Mouse (Mus musculus) C2C12 (cell line): ENCODE measurements around the gene Abca14. TPM values are rescaled to one million over a fixed set of nuclear protein-coding genes. Genes with fewer than 3 reads are reported as not detected.

ENCODE experiments used
- H3K27me3 ChIP-seq: one replicate; pipeline ENCODE4 v1.6.1; 2011; ENCODE audit not compliant: control insufficient read depth, insufficient read depth, insufficient read length
- H3K36me3 ChIP-seq: one replicate; pipeline ENCODE4 v1.6.1; 2011; ENCODE audit not compliant: control insufficient read depth, insufficient read depth
- H3K4me3 ChIP-seq: one replicate; pipeline ENCODE4 v1.5.1; 2011; ENCODE audit warnings: mild to moderate bottlenecking, control low read depth; ENCODE audit not compliant: poor library complexity, insufficient read depth, severe bottlenecking
- H3K79me2 ChIP-seq: one replicate; pipeline ENCODE4 v1.6.1; 2011; ENCODE audit not compliant: control insufficient read depth, insufficient read depth
- H3K79me3 ChIP-seq: one replicate; pipeline ENCODE4 v1.6.1; 2011; ENCODE audit warnings: low read depth, control low read depth
- H3ac ChIP-seq: one replicate; pipeline ENCODE3; 2011; ENCODE audit warnings: low read depth; ENCODE audit not compliant: control insufficient read depth, insufficient read length
- CEBPB ChIP-seq: IDR thresholded peaks from one replicate; pipeline ENCODE4 v1.6.1; 2011; ENCODE audit warnings: low read depth, mild to moderate bottlenecking, control low read depth, moderate library complexity
- CTCF ChIP-seq: IDR thresholded peaks from one replicate; pipeline ENCODE4 v1.5.1; 2011; ENCODE audit not compliant: control insufficient read depth, insufficient read depth, insufficient read length
- FOSL1 ChIP-seq: IDR thresholded peaks from one replicate; pipeline ENCODE4 v1.8.0; 2011; ENCODE audit warnings: mild to moderate bottlenecking, low read length; ENCODE audit not compliant: poor library complexity, insufficient read depth, severe bottlenecking
- MAX ChIP-seq: IDR thresholded peaks from one replicate; pipeline ENCODE4 v1.6.1; 2011; ENCODE audit warnings: mild to moderate bottlenecking, control low read depth
- MYOD1 ChIP-seq: IDR thresholded peaks from one replicate; pipeline ENCODE4 v1.6.1; 2011; ENCODE audit warnings: low read depth; ENCODE audit not compliant: control insufficient read depth, insufficient read length
- MYOG ChIP-seq: IDR thresholded peaks from one replicate; pipeline ENCODE4 v1.6.1; 2011; ENCODE audit not compliant: control insufficient read depth, insufficient read length; ENCODE audit errors: extremely low read depth
- USF1 ChIP-seq: IDR thresholded peaks from one replicate; pipeline ENCODE4 v1.6.1; 2011; ENCODE audit warnings: low read depth, mild to moderate bottlenecking, control low read depth, moderate library complexity
- polyA plus RNA-seq: library from polyadenylated mRNA; unstranded; fragments of >200 nt; fragmentation: generic; extraction: Trizol; gene quantifications from one replicate; pipeline ENCODE4 v1.2.1, GENCODE M21; 2012; ENCODE audit warnings: missing spikeins

Abca14 gene
- polyA plus RNA-seq, 1 experiment: not detected

GRCm38 (mm10) chr7:120228541-120228940, 24.8 kb downstream of the Abca14 start:
- no peak for TF ChIP-seq MYOG
- TF ChIP-seq MYOD1: no peak
- TF ChIP-seq CEBPB: no peak
- no peak for TF ChIP-seq FOSL1
- TF ChIP-seq CTCF: no peak
- TF ChIP-seq MAX: no peak
- TF ChIP-seq USF1: no peak
- H3K79me3 ChIP-seq: no peaks in the 10 kb centered on the region
- H3ac ChIP-seq: no peak overlapping the region
- no peak overlapping the region for H3K4me3 ChIP-seq
- no peaks in the 10 kb centered on the region for H3K27me3 ChIP-seq
- H3K79me2 ChIP-seq: no peaks in the 10 kb centered on the region
- no peaks in the 10 kb centered on the region for H3K36me3 ChIP-seq

GRCm38 (mm10) chr7:120241092-120241491, 37.3 kb downstream of the Abca14 start:
- TF ChIP-seq MAX (no peak), CEBPB (no peak), CTCF (no peak), MYOG (no peak), MYOD1 (no peak), USF1 (no peak)
- H3K79me3 ChIP-seq: no peaks in the 10 kb centered on the region
- H3ac ChIP-seq: no peak overlapping the region
- H3K36me3 ChIP-seq: no peaks in the 10 kb centered on the region
- H3K79me2 ChIP-seq: no peaks in the 10 kb centered on the region
- H3K27me3 ChIP-seq: no peaks in the 10 kb centered on the region
- no peak overlapping the region for H3K4me3 ChIP-seq

GRCm38 (mm10) chr7:120271135-120271991, 67.6 kb downstream of the Abca14 start:
- TF ChIP-seq MYOD1: no peak
- no peak for TF ChIP-seq MYOG
- no peak for TF ChIP-seq USF1
- no peak for TF ChIP-seq CTCF
- no peak for TF ChIP-seq CEBPB
- no peak for TF ChIP-seq FOSL1
- TF ChIP-seq MAX: no peak
- no peaks in the 10 kb centered on the region for H3K36me3 ChIP-seq
- no peak overlapping the region for H3ac ChIP-seq
- no peak overlapping the region for H3K4me3 ChIP-seq
- no peaks in the 10 kb centered on the region for H3K27me3 ChIP-seq
- H3K79me2 ChIP-seq: no peaks in the 10 kb centered on the region
- no peaks in the 10 kb centered on the region for H3K79me3 ChIP-seq

- TF ChIP-seq CEBPB (no peak), MYOG (no peak), MAX (no peak), CTCF (no peak), FOSL1 (no peak), MYOD1 (no peak), USF1 (no peak)
- Histone ChIP-seq H3K36me3 (no peaks in the 10 kb centered on the region), H3K79me2 (no peaks in the 10 kb centered on the region), H3K4me3 (no peak overlapping the region), H3K27me3 (no peaks in the 10 kb centered on the region), H3K79me3 (no peaks in the 10 kb centered on the region), H3ac (no peak overlapping the region)
Observed at GRCm38 (mm10) chr7:120272110-120272509, 68.3 kb downstream of the Abca14 start.

GRCm38 (mm10) chr7:120285286-120285685, 81.5 kb downstream of the Abca14 start:
- H3K27me3 ChIP-seq: no peaks in the 10 kb centered on the region
- H3K79me2 ChIP-seq: no peaks in the 10 kb centered on the region
- no peak overlapping the region for H3ac ChIP-seq
- no peaks in the 10 kb centered on the region for H3K36me3 ChIP-seq
- H3K4me3 ChIP-seq: no peak overlapping the region
- TF ChIP-seq MAX (no peak), FOSL1 (no peak), CEBPB (no peak), CTCF (no peak), USF1 (no peak), MYOG (no peak), MYOD1 (no peak)
- H3K79me3 ChIP-seq: no peaks in the 10 kb centered on the region

GRCm38 (mm10) chr7:120316086-120316485, 112.3 kb downstream of the Abca14 start:
- no peaks in the 10 kb centered on the region for H3K36me3 ChIP-seq
- no peaks in the 10 kb centered on the region for H3K79me3 ChIP-seq
- no peaks in the 10 kb centered on the region for H3K27me3 ChIP-seq
- H3K4me3 ChIP-seq: no peak overlapping the region
- H3K79me2 ChIP-seq: no peaks in the 10 kb centered on the region
- TF ChIP-seq MYOG: no peak
- no peak for TF ChIP-seq MYOD1
- TF ChIP-seq CTCF: no peak
- TF ChIP-seq USF1: no peak
- TF ChIP-seq FOSL1: no peak
- no peak for TF ChIP-seq MAX
- no peak for TF ChIP-seq CEBPB
- no peak overlapping the region for H3ac ChIP-seq
